Mouse (Mus musculus): Measurements from ENCODE around the gene Aoah. TPM values are rescaled to one million over a fixed set of nuclear protein-coding genes. Genes with fewer than 3 reads are reported as not detected.

Gene Aoah
- polyA plus RNA-seq, 1 experiment from 2014 or later, result 0.49 TPM

DNA sequence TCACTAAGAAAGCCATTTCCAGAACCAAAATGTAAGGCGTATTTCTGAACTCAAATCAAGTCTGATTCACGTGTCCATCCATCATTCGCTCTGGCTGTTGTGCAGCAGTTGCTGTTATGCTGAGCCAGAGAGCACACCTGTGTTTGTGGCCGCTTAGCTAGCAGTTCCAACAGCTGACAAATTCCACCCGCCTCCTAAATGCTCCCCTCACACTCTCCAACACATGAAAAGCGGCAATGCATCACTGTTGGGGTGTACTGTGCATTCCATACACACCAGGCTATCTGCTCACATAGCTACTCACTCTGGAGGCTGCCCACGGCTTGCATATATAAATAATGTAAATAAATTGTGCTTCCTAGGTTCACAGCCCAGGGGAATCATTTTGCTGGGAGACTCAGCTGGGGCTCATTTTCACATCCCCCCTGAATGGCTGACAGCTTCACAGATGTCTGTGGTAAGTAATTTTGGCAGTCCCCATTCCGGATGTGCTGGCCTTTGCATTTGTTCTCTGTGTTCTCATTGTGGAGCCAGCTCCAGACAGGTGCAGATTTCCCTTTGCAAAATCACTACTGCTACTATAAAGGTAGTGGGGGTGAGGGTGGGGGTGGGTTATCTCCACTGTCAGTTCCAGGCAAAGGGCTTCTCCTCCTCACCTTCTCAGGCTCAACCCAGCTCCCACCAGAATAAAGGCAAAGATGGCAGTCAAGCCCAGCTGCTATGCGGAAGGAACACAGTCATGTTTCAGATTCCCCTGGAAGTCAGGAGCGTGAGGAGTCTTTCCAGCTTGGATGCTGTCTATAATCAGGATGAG, 123.0 kb downstream of the Aoah start:
- WGBS, result 76% methylated on average over 10 of the region's 10 CpGs
- H3K4me1 ChIP-seq (replicated peaks), result no peaks in the 10 kb centered on the region
- H3K4me3 ChIP-seq, result no peak overlapping the region
- no peak overlapping the region for H3K9ac ChIP-seq
- H3K4me2 ChIP-seq, result no peak overlapping the region
- no peak for ATAC-seq (ENCODE audit: insufficient number of reproducible peaks, low FRiP score)
- H3K27ac ChIP-seq (ENCODE audit: poor library complexity, severe bottlenecking), result no peak overlapping the region
- no peaks in the 10 kb centered on the region for H3K9me3 ChIP-seq (replicated peaks)
- H3K36me3 ChIP-seq, result no peaks in the 10 kb centered on the region
- H3K27me3 ChIP-seq (replicated peaks), result no peaks in the 10 kb centered on the region

GRCm38 (mm10) chr13:20920401-20920800, 126.5 kb downstream of the Aoah start:
- Histone ChIP-seq H3K27me3 (replicated peaks) (no peaks in the 10 kb centered on the region), H3K9ac (no peak overlapping the region), H3K4me1 (replicated peaks) (no peaks in the 10 kb centered on the region), H3K4me3 (no peak overlapping the region), H3K36me3 (no peaks in the 10 kb centered on the region), H3K9me3 (replicated peaks) (no peaks in the 10 kb centered on the region), H3K27ac (ENCODE audit: poor library complexity, severe bottlenecking) (no peak overlapping the region), H3K4me2 (no peak overlapping the region)
- ATAC-seq (ENCODE audit: insufficient number of reproducible peaks, low FRiP score), result no peak
- WGBS, result 87% methylated on average over 3 of the region's 3 CpGs

DNA sequence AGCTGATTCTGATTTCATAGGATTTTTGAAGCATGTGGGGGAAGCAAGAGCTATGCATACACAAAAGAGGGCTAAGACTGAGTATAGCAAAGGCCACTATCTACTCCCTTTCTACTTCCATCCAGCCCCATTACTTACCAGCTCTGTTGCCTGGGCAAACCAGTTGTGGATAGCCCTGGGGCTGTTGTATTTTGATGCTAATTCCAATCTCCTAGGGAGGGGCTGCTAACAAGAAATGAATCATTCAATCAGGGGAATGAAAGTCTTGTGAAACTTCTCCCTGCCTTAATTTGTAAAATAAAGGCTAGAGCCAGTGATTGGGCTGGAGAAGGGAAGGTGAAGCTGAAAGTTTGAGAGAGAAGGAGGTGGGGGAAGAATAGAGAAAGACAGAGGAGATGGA, 142.1 kb downstream of the Aoah start:
- ATAC-seq (ENCODE audit: insufficient number of reproducible peaks, low FRiP score), result no peak
- H3K4me3 ChIP-seq, result no peak overlapping the region
- H3K4me2 ChIP-seq, result no peak overlapping the region
- no peaks in the 10 kb centered on the region for H3K9me3 ChIP-seq (replicated peaks)
- no peaks in the 10 kb centered on the region for H3K36me3 ChIP-seq
- H3K9ac ChIP-seq, result no peak overlapping the region
- H3K27me3 ChIP-seq (replicated peaks), result no peaks in the 10 kb centered on the region
- no peaks in the 10 kb centered on the region for H3K4me1 ChIP-seq (replicated peaks)
- H3K27ac ChIP-seq (ENCODE audit: poor library complexity, severe bottlenecking), result no peak overlapping the region

DNA sequence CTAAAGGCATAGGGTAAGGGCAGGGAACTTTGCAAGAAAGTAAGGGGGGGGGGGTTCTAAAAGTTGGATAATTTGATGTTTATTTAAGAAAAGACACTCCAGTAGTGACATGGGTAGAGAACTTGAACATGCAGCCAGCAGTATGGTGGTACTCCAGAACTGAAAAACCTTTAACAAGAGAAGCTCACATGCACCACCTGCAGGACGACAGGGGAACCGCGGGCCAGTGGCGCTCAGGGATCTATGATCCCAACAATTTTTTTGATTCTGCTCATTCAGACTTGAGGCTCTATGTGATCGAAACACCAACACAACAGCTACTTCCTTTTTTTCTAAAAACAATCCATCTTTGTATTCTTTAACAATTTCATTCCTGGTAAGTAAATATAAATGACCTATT, 143.5 kb downstream of the Aoah start:
- 27% methylated on average over 5 of the region's 5 CpGs for WGBS
- no peaks in the 10 kb centered on the region for H3K9me3 ChIP-seq (replicated peaks)
- ATAC-seq (ENCODE audit: insufficient number of reproducible peaks, low FRiP score), result no peak
- H3K27ac ChIP-seq (ENCODE audit: poor library complexity, severe bottlenecking), result no peak overlapping the region
- no peaks in the 10 kb centered on the region for H3K36me3 ChIP-seq
- H3K4me3 ChIP-seq, result no peak overlapping the region
- H3K4me1 ChIP-seq (replicated peaks), result no peaks in the 10 kb centered on the region
- no peaks in the 10 kb centered on the region for H3K27me3 ChIP-seq (replicated peaks)
- no peak overlapping the region for H3K4me2 ChIP-seq
- H3K9ac ChIP-seq, result no peak overlapping the region

DNA sequence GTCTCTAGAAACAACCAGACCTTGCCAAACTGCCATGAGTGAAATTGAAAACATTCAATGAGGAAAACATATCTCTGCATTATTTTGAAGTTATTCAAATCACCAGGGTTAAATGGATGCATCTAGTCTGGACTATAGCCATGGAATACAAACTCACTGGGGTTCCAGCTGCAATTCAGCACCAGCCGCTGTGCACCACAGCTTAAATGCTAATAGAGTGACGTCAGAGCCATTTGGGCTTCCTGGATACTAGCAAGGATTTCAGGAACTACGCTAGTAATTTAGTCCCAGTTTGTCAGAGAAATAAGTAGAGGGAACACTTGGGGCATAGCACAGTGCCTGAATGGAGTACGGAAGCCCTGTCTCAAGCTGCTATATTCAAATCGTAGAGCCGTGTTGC, 145.2 kb downstream of the Aoah start:
- Histone ChIP-seq H3K4me1 (replicated peaks) (no peaks in the 10 kb centered on the region), H3K4me3 (no peak overlapping the region), H3K36me3 (no peaks in the 10 kb centered on the region), H3K4me2 (no peak overlapping the region), H3K9ac (no peak overlapping the region), H3K27me3 (replicated peaks) (no peaks in the 10 kb centered on the region), H3K27ac (ENCODE audit: poor library complexity, severe bottlenecking) (no peak overlapping the region), H3K9me3 (replicated peaks) (0 out of 2 replicates have a peak, but pooled peaks cover 3% of the 10 kb centered on the region)
- 74% methylated on average over 6 of the region's 6 CpGs for WGBS
- no peak for ATAC-seq (ENCODE audit: insufficient number of reproducible peaks, low FRiP score)

DNA sequence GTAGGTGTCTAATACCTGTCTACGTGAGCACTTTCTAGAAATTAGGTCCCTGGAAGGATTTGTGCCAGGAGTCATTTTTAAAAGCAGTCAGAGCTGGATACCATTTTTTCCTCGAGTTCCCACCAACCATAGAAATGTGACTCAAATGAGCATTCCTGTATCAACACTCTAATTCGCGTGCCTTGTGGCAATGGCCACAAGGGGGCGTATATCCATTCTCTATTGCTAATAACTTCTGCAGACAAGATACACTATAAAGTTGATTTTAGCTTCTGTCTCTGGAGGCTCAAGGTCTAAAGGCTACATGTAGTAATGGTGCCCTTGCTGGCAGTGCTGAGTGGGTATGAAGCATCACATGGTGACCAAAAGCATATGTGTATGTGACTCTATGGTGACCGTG, 146.5 kb downstream of the Aoah start:
- Histone ChIP-seq H3K36me3 (no peaks in the 10 kb centered on the region), H3K9ac (no peak overlapping the region), H3K9me3 (replicated peaks) (0 out of 2 replicates have a peak, but pooled peaks cover 3% of the 10 kb centered on the region), H3K4me3 (no peak overlapping the region), H3K4me1 (replicated peaks) (no peaks in the 10 kb centered on the region), H3K27me3 (replicated peaks) (no peaks in the 10 kb centered on the region), H3K4me2 (no peak overlapping the region), H3K27ac (ENCODE audit: poor library complexity, severe bottlenecking) (no peak overlapping the region)
- 45% methylated on average over 6 of the region's 6 CpGs for WGBS
- ATAC-seq (ENCODE audit: insufficient number of reproducible peaks, low FRiP score), result no peak

DNA sequence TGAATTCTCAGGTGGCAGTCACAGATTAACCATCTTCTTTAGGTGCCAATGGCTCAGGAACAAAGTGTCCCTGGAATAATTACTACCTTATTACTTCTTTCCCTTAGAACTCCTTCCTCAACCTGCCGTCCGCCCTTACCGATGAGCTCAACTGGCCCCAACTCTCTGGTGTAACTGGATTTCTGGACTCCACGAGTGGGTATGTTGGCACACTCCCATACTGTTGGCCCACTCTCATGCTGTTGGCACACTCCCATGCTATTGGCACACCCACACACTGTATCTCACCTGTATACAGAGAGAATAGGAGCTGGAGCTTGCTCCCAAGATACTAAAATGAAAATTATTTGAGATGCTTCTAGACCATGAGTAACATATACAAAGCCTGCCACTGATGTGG, 147.8 kb downstream of the Aoah start:
- Histone ChIP-seq H3K9ac (no peak overlapping the region), H3K27ac (ENCODE audit: poor library complexity, severe bottlenecking) (no peak overlapping the region), H3K9me3 (replicated peaks) (0 out of 2 replicates have a peak, but pooled peaks cover 3% of the 10 kb centered on the region), H3K4me1 (replicated peaks) (no peaks in the 10 kb centered on the region), H3K4me2 (no peak overlapping the region), H3K4me3 (no peak overlapping the region), H3K36me3 (no peaks in the 10 kb centered on the region), H3K27me3 (replicated peaks) (no peaks in the 10 kb centered on the region)
- WGBS, result 92% methylated on average over 4 of the region's 4 CpGs
- no peak for ATAC-seq (ENCODE audit: insufficient number of reproducible peaks, low FRiP score)

DNA sequence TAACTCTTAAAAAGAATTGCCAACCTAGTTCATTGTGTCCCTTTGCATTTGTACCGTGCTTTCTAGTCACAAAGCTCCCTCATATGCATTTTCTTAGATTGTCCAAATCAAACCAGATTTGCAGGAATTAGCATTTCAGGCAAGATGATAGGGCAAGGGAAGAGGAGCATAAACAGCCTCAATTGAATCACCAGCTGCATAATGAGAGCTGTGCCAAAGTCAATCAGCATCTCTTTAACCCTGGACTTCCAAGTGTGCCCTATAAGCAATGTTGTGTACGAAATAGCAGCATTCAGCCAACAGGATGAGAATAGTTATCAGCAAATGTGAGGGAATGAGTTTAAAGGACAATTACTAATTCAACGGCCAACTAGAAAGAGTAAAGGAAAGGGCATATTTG, 169.2 kb downstream of the Aoah start:
- no peak for ATAC-seq (ENCODE audit: insufficient number of reproducible peaks, low FRiP score)
- H3K27me3 ChIP-seq (replicated peaks), result no peaks in the 10 kb centered on the region
- no peak overlapping the region for H3K4me3 ChIP-seq
- no peak overlapping the region for H3K4me2 ChIP-seq
- H3K4me1 ChIP-seq (replicated peaks), result no peaks in the 10 kb centered on the region
- H3K9ac ChIP-seq, result no peak overlapping the region
- 79% methylated on average over 3 of the region's 3 CpGs for WGBS
- no peak overlapping the region for H3K27ac ChIP-seq (ENCODE audit: poor library complexity, severe bottlenecking)
- no peaks in the 10 kb centered on the region for H3K9me3 ChIP-seq (replicated peaks)
- no peaks in the 10 kb centered on the region for H3K36me3 ChIP-seq

DNA sequence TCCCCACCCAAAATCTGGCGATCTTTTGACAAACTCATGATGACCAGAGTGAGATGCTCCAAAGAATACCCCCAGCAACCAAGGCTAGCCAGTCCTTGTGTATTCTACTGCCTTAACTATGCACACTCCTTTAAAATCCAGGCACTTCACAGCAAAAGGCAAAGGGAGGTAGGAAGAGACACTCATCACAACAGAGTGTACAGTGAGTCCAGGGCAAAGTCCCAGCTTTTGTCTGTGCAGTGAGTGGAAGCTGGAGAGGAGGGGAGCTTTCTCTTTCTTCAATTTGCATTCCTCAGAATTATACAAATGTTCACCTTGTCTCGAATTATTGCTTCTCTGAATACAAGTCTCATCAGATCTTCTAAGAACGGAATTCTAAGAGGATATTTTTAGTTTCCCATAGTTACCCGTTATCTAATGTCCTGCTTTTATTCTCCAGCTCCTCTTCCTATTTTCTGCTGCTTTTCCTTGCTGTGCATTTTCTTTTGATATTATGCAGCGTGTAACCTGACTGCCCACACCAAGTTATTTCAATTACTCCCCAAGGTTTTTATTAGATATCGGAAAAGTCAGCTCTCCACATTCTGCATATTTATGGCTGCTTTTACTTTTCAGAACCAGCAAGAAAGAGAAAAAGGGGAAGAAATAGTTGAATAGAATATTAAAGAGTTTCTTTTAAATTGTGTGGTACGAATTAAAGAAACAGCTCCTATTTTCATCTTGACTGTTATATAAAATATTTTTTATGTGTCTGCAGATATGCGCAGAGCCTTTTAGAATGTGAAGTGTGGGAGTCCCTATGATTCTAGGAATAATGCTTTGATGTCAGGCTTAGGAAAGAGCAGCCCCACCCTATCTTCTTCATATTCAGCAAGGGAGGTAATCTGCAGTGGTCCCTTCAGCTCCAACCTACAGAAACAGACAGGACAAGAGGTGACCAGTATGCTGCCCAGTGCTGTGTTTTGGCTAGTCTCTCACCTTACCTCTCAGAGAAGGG, 187.6 kb downstream of the Aoah start:
- 73% methylated on average over 8 of the region's 8 CpGs for WGBS

GRCm38 (mm10) chr13:20985510-20985909, 191.6 kb downstream of the Aoah start:
- Histone ChIP-seq H3K4me3 (no peak overlapping the region), H3K27ac (ENCODE audit: poor library complexity, severe bottlenecking) (no peak overlapping the region), H3K4me1 (replicated peaks) (no peaks in the 10 kb centered on the region), H3K36me3 (no peaks in the 10 kb centered on the region), H3K27me3 (replicated peaks) (no peaks in the 10 kb centered on the region), H3K9me3 (replicated peaks) (no peaks in the 10 kb centered on the region), H3K9ac (no peak overlapping the region), H3K4me2 (no peak overlapping the region)
- ATAC-seq (ENCODE audit: insufficient number of reproducible peaks, low FRiP score), result no peak

More for the DNA sequence above, 187.6 kb downstream of the Aoah start:
- ATAC-seq (ENCODE audit: insufficient number of reproducible peaks, low FRiP score), result no peak
- Histone ChIP-seq H3K27me3 (replicated peaks) (no peaks in the 10 kb centered on the region), H3K4me3 (no peak overlapping the region), H3K36me3 (no peaks in the 10 kb centered on the region), H3K4me1 (replicated peaks) (no peaks in the 10 kb centered on the region), H3K9me3 (replicated peaks) (no peaks in the 10 kb centered on the region), H3K27ac (ENCODE audit: poor library complexity, severe bottlenecking) (no peak overlapping the region), H3K4me2 (no peak overlapping the region), H3K9ac (no peak overlapping the region)

- ATAC-seq (ENCODE audit: insufficient number of reproducible peaks, low FRiP score), result no peak
- Histone ChIP-seq H3K9ac (no peak overlapping the region), H3K4me2 (no peak overlapping the region), H3K27ac (ENCODE audit: poor library complexity, severe bottlenecking) (no peak overlapping the region), H3K36me3 (no peaks in the 10 kb centered on the region), H3K27me3 (replicated peaks) (no peaks in the 10 kb centered on the region), H3K4me1 (replicated peaks) (no peaks in the 10 kb centered on the region), H3K4me3 (no peak overlapping the region), H3K9me3 (replicated peaks) (no peaks in the 10 kb centered on the region)
Measured at GRCm38 (mm10) chr13:20985961-20986360, 192.0 kb downstream of the Aoah start.

Data from heart, embryonic 12.5 days (tissue).